Mouse (Mus musculus) G1E (cell line): ENCODE measurements around the gene Ptgir.

Source experiments
- CTCF ChIP-seq: IDR thresholded peaks from 2 replicates; pipeline ENCODE4 v1.5.1; 2012; ENCODE audit warnings: low read depth, low read length, inconsistent platforms, mixed read lengths
- GATA1 ChIP-seq: IDR thresholded peaks from 2 replicates; pipeline ENCODE4 v1.6.1; 2012; ENCODE audit warnings: borderline replicate concordance, low read length, inconsistent platforms, mixed read lengths
- POLR2AphosphoS5 ChIP-seq: IDR thresholded peaks from 2 replicates; pipeline ENCODE4 v1.6.1; 2012; ENCODE audit warnings: low read depth, low read length, inconsistent platforms; ENCODE audit not compliant: insufficient replicate concordance
- TAL1 ChIP-seq: conservative IDR thresholded peaks from 2 replicates; pipeline ENCODE4 v1.6.1; 2012; ENCODE audit warnings: low read depth, low read length, inconsistent platforms, mixed read lengths

GRCm38 (mm10) chr7:16893612-16894011, 12.7 kb upstream of the Ptgir start:
- TF ChIP-seq CTCF: no peak
- no peak for TF ChIP-seq GATA1
- no peak for TF ChIP-seq POLR2AphosphoS5
- no peak for TF ChIP-seq TAL1
